Mouse (Mus musculus): Measurements from ENCODE around the gene Pin4. TPM values are rescaled to one million over a fixed set of nuclear protein-coding genes. Genes with fewer than 3 reads are reported as not detected.
A peak's percentile ranks its signal among the peaks of the same experiment; 100 is the strongest.

Pin4 gene
- polyA plus RNA-seq (2014; fragmentation: Nextera tagmentation; extraction: Ambion mirVana), result 70.3 and 71.0 TPM in 2 replicates

DNA sequence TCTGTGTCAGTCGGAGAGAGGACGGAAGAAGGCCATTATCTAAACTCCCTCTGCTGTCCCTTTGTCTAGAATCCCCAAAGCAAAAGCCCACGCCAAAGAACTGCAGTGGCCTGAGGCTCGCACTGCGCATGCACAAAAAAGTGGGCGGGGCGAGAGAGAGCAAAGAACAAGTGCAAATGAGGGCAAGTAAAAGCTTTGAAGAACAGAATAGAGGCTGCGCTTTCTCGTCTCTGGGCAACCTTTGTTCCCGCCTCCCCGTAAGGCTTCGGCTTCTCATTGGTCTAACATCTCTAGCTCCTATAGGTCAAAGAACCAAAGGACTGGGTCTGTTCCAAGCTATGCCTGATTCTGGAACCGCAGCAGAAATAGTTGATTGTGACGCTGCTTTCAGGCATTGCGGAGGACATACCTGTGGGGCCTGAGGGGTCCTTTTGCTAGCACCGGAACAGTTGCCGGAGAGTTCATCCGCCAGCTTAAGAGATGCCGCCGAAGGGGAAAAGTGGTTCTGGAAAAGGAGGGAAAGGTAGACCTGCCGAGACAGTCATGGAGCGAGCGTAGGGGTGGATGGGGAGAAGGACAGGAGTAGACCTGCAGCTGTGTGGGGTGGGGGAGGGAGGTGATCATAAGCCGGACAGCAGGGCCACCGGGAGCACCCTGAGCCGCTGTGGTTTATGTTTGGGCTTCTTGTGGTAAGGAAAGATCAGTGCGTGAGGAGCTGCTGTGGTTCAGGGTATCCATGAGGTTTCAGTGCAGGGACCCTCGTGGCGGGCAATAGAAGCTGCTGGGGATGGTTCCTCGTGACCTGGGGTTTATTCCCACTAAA is at the start of gene Pin4:
TSS of gene Pin4 (plus strand) at position 406 of the 823 bp plus-strand sequence.
- ATAC-seq (ENCODE audit: insufficient read depth), result peak; percentile 100
- Histone ChIP-seq H3K9ac (peak within 1 kb of the TSS; percentile 61), H3K27ac (ENCODE audit: low read depth) (no peak within 1 kb of the TSS), H3K36me3 (ENCODE audit: insufficient read depth) (no peaks in the 10 kb centered on the region; the same call in 1 of the 2 replicates), H3K4me2 (peak within 1 kb of the TSS; percentile 67), H3K4me3 (ENCODE audit: low read depth, low read length) (peak within 1 kb of the TSS; percentile 55), H3K27me3 (ENCODE audit: insufficient read depth, low read length) (no peaks in the 10 kb centered on the region), H3K4me1 (ENCODE audit: insufficient read depth) (no peaks in the 10 kb centered on the region), H3K9me3 (ENCODE audit: low read depth, low read length) (no peaks in the 10 kb centered on the region)
- 5% methylated on average over 30 of the region's 30 CpGs for WGBS
- peak; percentile 96 for DNase-seq
- TF ChIP-seq CTCF (IDR thresholded peaks at IDR 0.05; ENCODE audit: low read depth), result peak; percentile 29

DNA sequence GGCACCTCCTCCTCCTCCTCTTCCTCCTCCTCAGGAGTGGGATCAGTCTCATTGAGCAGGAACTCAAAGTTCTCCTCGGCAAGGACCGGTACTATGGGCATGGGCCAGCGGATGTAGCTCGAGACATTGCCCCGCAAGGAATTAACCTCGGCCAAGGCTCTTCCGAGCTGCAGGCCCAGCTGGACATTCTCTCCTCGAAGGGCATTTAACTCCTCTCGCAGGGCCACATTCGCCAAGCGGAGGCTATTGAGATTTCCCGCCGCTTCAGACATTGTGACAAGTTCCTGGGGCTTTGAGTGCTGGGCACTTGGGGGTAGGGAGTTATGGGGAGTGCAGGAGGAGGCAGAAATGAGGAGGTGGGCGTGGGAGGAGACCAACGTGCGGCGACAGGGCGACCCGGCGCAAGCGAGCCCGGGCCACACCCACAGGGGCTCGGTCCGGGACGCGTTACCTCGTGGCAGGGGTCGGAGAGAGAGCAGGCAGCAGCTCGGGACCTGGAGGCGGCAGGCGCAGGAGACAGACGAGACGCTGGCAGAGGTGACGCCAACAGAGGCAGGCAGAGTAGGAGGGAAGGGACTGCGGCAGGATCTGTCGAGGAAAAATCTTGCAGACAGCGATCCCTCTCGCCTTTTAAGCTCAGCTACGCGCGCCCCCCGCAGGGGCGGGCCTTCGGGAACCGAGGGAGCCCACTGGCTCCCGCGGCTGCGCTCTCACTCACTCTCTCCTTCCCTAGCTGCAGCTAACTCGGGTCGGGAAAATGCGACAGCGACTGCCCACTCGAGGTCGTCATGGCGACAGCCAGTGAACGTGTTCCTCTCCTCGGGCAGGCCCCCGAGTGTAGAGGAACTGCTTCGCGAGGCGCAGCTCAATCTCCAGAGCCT is 48.4 kb upstream of the Pin4 start, which contains the start of gene Rtl5:
TSS of gene Rtl5 (minus strand) at position 714 of the 881 bp plus-strand sequence.
- Histone ChIP-seq H3K4me2 (peak within 1 kb of the TSS; percentile 69), H3K27ac (ENCODE audit: low read depth) (peak within 1 kb of the TSS; percentile 70), H3K9ac (peak within 1 kb of the TSS; percentile 55), H3K4me3 (ENCODE audit: low read depth, low read length) (peak within 1 kb of the TSS; percentile 48), H3K9me3 (ENCODE audit: low read depth, low read length) (no peaks in the 10 kb centered on the region), H3K4me1 (ENCODE audit: insufficient read depth) (no peaks in the 10 kb centered on the region), H3K27me3 (ENCODE audit: insufficient read depth, low read length) (no peaks in the 10 kb centered on the region), H3K36me3 (ENCODE audit: insufficient read depth) (no peaks in the 10 kb centered on the region)
- no peak for TF ChIP-seq CTCF (IDR thresholded peaks at IDR 0.05; ENCODE audit: low read depth)
- 14% methylated on average over 55 of the region's 61 CpGs for WGBS
- peak; percentile 92 for DNase-seq
- peak; percentile 95 for ATAC-seq (ENCODE audit: insufficient read depth)

DNA sequence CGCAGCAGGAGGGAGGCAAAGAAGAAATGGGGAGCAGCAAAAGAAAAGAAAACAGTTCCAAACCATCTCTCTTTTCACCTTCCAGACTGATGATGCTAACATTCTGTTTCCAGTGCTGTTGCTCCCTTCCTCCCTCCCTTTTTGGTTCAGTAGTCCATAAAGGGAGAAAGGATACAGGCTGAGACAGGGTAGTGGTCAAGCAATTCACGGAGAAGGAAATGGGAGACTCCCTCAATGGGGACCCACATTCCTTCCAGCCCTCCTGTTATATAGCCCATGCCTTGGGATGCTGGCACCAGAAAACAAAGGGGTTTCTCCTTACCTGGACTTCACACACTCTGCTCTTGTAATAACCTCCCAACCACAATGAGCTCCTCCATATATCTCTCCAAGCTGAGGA is 47.7 kb upstream of the Pin4 start:
- no peak for TF ChIP-seq CTCF (IDR thresholded peaks at IDR 0.05; ENCODE audit: low read depth)
- peak overlapping the region; percentile 23; the same call in 1 of the 2 replicates for H3K9ac ChIP-seq
- WGBS, result 13% methylated on average over 2 of the region's 2 CpGs
- H3K4me3 ChIP-seq (ENCODE audit: low read depth, low read length), result peak overlapping the region; percentile 48
- no peaks in the 10 kb centered on the region for H3K4me1 ChIP-seq (ENCODE audit: insufficient read depth)
- no peaks in the 10 kb centered on the region for H3K27me3 ChIP-seq (ENCODE audit: insufficient read depth, low read length)
- H3K36me3 ChIP-seq (ENCODE audit: insufficient read depth), result no peaks in the 10 kb centered on the region
- ATAC-seq (ENCODE audit: insufficient read depth), result peak; percentile 16; the same call in 1 of the 2 replicates
- DNase-seq, result no peak
- no peak overlapping the region for H3K27ac ChIP-seq (ENCODE audit: low read depth)
- H3K9me3 ChIP-seq (ENCODE audit: low read depth, low read length), result no peaks in the 10 kb centered on the region
- H3K4me2 ChIP-seq, result peak overlapping the region; percentile 69

DNA sequence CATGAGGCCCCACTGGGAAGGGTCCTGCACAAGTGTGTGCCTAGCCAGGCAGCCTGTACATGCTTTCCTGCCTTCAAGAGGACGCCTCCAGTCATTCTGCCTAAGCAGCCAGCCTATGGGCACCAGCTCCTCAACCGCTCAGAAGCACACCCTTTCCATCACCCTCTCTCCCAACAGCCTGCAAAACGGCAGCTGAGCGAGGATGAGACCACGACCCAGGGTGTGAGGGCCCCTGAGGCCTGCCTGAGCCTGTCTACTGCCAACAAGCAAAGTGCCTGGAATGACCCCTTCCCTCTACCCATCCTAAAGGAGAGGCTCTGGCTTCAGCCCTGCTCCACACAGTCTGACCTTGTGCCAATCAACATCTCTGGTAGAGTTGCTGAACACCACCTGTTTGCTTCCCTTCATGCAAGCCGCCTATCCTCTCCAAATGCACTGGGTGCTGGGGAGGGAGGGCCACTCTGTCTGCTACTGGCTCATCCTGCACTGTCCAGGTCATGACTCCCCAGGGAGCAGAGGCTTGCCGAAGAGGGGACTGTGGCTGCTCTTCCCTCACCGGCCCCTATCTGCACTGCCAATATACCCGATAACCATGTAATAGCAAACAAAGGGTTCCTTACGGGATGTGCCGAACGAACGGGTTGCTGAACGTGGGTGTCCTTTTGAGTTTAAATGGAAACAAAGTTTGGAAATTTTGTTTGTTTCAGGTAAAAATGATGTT is 45.5 kb upstream of the Pin4 start:
- no peak for DNase-seq

DNA sequence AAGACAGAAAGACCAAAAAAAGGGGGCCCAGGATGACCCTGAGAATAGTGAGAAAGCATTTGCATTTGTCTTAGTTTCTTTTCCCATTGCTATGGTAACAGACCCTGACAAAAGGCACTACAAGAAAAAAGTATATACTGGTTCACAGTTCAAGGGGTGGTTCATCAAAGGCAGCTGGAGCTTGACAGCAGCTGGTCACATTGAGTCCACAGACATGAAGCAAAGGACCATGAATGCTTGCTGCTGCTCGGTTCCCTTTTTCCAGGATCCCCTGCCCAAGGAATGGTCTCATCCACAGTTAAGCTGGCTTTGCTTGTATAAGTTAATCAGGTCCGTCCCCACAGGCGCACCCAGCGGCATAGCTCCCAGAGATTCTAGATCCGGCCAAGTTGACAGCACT is 44.8 kb upstream of the Pin4 start:
- no peak for TF ChIP-seq CTCF (IDR thresholded peaks at IDR 0.05; ENCODE audit: low read depth)
- no peaks in the 10 kb centered on the region for H3K4me1 ChIP-seq (ENCODE audit: insufficient read depth)
- DNase-seq (no peak), ATAC-seq (ENCODE audit: insufficient read depth) (no peak)
- H3K27me3 ChIP-seq (ENCODE audit: insufficient read depth, low read length), result no peaks in the 10 kb centered on the region
- H3K4me3 ChIP-seq (ENCODE audit: low read depth, low read length), result no peak overlapping the region
- no peaks in the 10 kb centered on the region for H3K36me3 ChIP-seq (ENCODE audit: insufficient read depth)
- no peak overlapping the region for H3K9ac ChIP-seq
- no peak overlapping the region for H3K27ac ChIP-seq (ENCODE audit: low read depth)
- H3K4me2 ChIP-seq, result no peak overlapping the region
- 77% methylated on average over 5 of the region's 5 CpGs for WGBS
- H3K9me3 ChIP-seq (ENCODE audit: low read depth, low read length), result no peaks in the 10 kb centered on the region

More for the DNA sequence above, 45.5 kb upstream of the Pin4 start:
- no peak for ATAC-seq (ENCODE audit: insufficient read depth)
- no peaks in the 10 kb centered on the region for H3K4me1 ChIP-seq (ENCODE audit: insufficient read depth)
- H3K36me3 ChIP-seq (ENCODE audit: insufficient read depth), result no peaks in the 10 kb centered on the region
- no peaks in the 10 kb centered on the region for H3K9me3 ChIP-seq (ENCODE audit: low read depth, low read length)
- H3K4me3 ChIP-seq (ENCODE audit: low read depth, low read length), result no peak overlapping the region
- 80% methylated on average over 14 of the region's 14 CpGs for WGBS
- H3K9ac ChIP-seq, result no peak overlapping the region
- TF ChIP-seq CTCF (IDR thresholded peaks at IDR 0.05; ENCODE audit: low read depth), result no peak
- no peak overlapping the region for H3K27ac ChIP-seq (ENCODE audit: low read depth)
- H3K4me2 ChIP-seq, result no peak overlapping the region
- H3K27me3 ChIP-seq (ENCODE audit: insufficient read depth, low read length), result no peaks in the 10 kb centered on the region

DNA sequence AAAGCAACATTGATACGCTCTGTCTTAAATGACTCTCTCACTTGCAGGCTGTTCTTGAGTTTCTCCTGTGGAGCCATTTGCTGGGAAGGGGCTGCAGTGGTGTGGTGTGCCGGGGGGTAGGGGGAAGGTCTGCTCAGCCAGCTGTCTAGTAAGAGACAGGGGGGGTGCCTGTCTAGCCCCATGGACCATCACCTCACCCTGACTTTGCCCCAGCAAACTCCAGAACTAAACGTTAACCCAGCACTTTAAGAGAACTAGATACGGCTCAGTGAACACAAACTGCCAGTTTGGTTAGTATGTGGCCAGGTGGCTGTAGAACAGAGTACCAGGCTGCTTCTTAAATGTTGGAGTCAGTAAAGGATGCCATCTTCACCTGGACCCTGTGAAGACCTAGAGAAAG is 44.1 kb upstream of the Pin4 start:
- WGBS, result 84% methylated on average over 4 of the region's 4 CpGs

More for the DNA sequence above, 44.1 kb upstream of the Pin4 start:
- no peak overlapping the region for H3K9ac ChIP-seq
- DNase-seq (no peak), ATAC-seq (ENCODE audit: insufficient read depth) (no peak)
- H3K4me2 ChIP-seq, result no peak overlapping the region
- no peaks in the 10 kb centered on the region for H3K9me3 ChIP-seq (ENCODE audit: low read depth, low read length)
- no peaks in the 10 kb centered on the region for H3K4me1 ChIP-seq (ENCODE audit: insufficient read depth)
- no peaks in the 10 kb centered on the region for H3K36me3 ChIP-seq (ENCODE audit: insufficient read depth)
- no peak overlapping the region for H3K4me3 ChIP-seq (ENCODE audit: low read depth, low read length)
- TF ChIP-seq CTCF (IDR thresholded peaks at IDR 0.05; ENCODE audit: low read depth), result no peak
- no peak overlapping the region for H3K27ac ChIP-seq (ENCODE audit: low read depth)
- H3K27me3 ChIP-seq (ENCODE audit: insufficient read depth, low read length), result no peaks in the 10 kb centered on the region
